In genomic region chr4:149048625-149049228, GRCm38 (mm10) we compare ENCODE assay signal across 9 mouse cellular contexts. TPM values are rescaled to one million over a fixed set of nuclear protein-coding genes. Genes with fewer than 3 reads are reported as not detected.
DNase-seq lines count a peak whose midpoint lies in the region; ATAC-seq lines count a peak whose summit lies in the region.
"Had no signal": no experiment of that assay in that cellular context is flagged by ENCODE, and none has a peak within 500 bp of the region (broad histone marks: within the 10 kb centered on the region; RNA-seq: fewer than 3 reads in every experiment).

No protein-coding gene starts in this region.

- 0 out of 2 replicates have a peak overlapping the region, but pooled peaks have one; percentile 5 for H3K9ac ChIP-seq in hindbrain, embryonic 11.5 days (ENCODE audit: low read depth, low read length)
- H3K9ac ChIP-seq in hindbrain, embryonic 16.5 days (ENCODE audit: low read depth, low read length) = no peak overlapping the region
- no peak overlapping the region for H3K9ac ChIP-seq in kidney, embryonic 14.5 days (ENCODE audit: low read depth, low read length)

- H3K27ac ChIP-seq in hindbrain, embryonic 11.5 days (ENCODE audit: low read depth, low read length) = peak overlapping the region; percentile 48; the same call in 1 of the 2 replicates
- H3K27ac ChIP-seq in hindbrain, embryonic 16.5 days (ENCODE audit: low read depth, low read length) = no peak overlapping the region
- peak overlapping the region; percentile 76; the same call in 1 of the 2 replicates for H3K27ac ChIP-seq in kidney, embryonic 14.5 days (ENCODE audit: low read depth, low read length)
- H3K27ac ChIP-seq in macrophage = peak overlapping the region; percentile 58

- H3K4me3 ChIP-seq in hindbrain, embryonic 11.5 days (ENCODE audit: low read depth, low read length) = no peak overlapping the region
- no peak overlapping the region for H3K4me3 ChIP-seq in hindbrain, embryonic 16.5 days (ENCODE audit: low read length)
- no peak overlapping the region for H3K4me3 ChIP-seq in kidney, embryonic 14.5 days (ENCODE audit: low read length)
- no peak overlapping the region; the same call in 1 of the 2 replicates for H3K4me3 ChIP-seq in macrophage (ENCODE audit: inconsistent target)

- H3K36me3 ChIP-seq in hindbrain, embryonic 11.5 days (ENCODE audit: control insufficient read depth, insufficient read depth, low read length) = no peaks in the 10 kb centered on the region
- H3K36me3 ChIP-seq in hindbrain, embryonic 16.5 days (ENCODE audit: control insufficient read depth, insufficient read depth, low read length) = no peaks in the 10 kb centered on the region
- no peaks in the 10 kb centered on the region for H3K36me3 ChIP-seq in kidney, embryonic 14.5 days (ENCODE audit: control insufficient read depth, insufficient read depth, low read length)
- no peaks in the 10 kb centered on the region for H3K36me3 ChIP-seq in macrophage (ENCODE audit: inconsistent target)

- ATAC-seq in hindbrain, embryonic 11.5 days (ENCODE audit: low FRiP score) = no peak
- ATAC-seq in hindbrain, embryonic 16.5 days = no peak
- ATAC-seq in kidney, embryonic 14.5 days (ENCODE audit: low FRiP score, low TSS enrichment) = peak; percentile 18; the same call in 1 of the 2 replicates
- ATAC-seq in CD4-positive, CD25-positive, alpha-beta regulatory T cell, adult 4 months = no peak

- peaks cover 13% of the 10 kb centered on the region for H3K4me1 ChIP-seq in hindbrain, embryonic 11.5 days (replicated peaks; ENCODE audit: control insufficient read depth, insufficient read depth, low read length)
- peaks cover 18% of the 10 kb centered on the region for H3K4me1 ChIP-seq in hindbrain, embryonic 16.5 days (ENCODE audit: control insufficient read depth, insufficient read depth, low read depth, low read length)
- H3K4me1 ChIP-seq in kidney, embryonic 14.5 days (ENCODE audit: control insufficient read depth, insufficient read depth, low read length) = peaks cover 51% of the 10 kb centered on the region

- no peaks in the 10 kb centered on the region for H3K9me3 ChIP-seq in hindbrain, embryonic 11.5 days (ENCODE audit: control insufficient read depth, low read length)
- no peaks in the 10 kb centered on the region for H3K9me3 ChIP-seq in hindbrain, embryonic 16.5 days (ENCODE audit: control insufficient read depth, low read length)
- no peaks in the 10 kb centered on the region for H3K9me3 ChIP-seq in kidney, embryonic 14.5 days (ENCODE audit: control insufficient read depth, low read length)
- H3K9me3 ChIP-seq: G1E had no signal

- peak; percentile 47 for DNase-seq in hindbrain, embryonic 11.5 days (ENCODE audit: low spot score)
- DNase-seq in heart, adult 11 months = peak; percentile 94
- peak; percentile 58 for DNase-seq in thymus, postnatal 4 days
- no peak for DNase-seq in right cerebral cortex, postnatal 4 days

- peaks cover 3% of the 10 kb centered on the region; the same call in 1 of the 2 replicates for H3K79me2 ChIP-seq in macrophage (ENCODE audit: inconsistent target)

- WGBS in hindbrain, embryonic 11.5 days = 25% methylated on average over 10 of the region's 10 CpGs
- WGBS in hindbrain, embryonic 16.5 days = 31% methylated on average over 10 of the region's 10 CpGs
- WGBS in kidney, embryonic 14.5 days = 17% methylated on average over 10 of the region's 10 CpGs
- WGBS in macrophage (ENCODE audit: missing documents) = 23% methylated on average over 10 of the region's 10 CpGs

- peak overlapping the region; percentile 25; the same call in 1 of the 2 replicates for H3K4me2 ChIP-seq in hindbrain, embryonic 11.5 days (replicated peaks; ENCODE audit: low read depth, low read length)
- no peak overlapping the region for H3K4me2 ChIP-seq in hindbrain, embryonic 16.5 days (ENCODE audit: low read length)
- H3K4me2 ChIP-seq in kidney, embryonic 14.5 days (replicated peaks; ENCODE audit: low read depth, low read length) = 0 out of 2 replicates have a peak overlapping the region, but pooled peaks have one; percentile 17

- no peaks in the 10 kb centered on the region for H3K27me3 ChIP-seq in hindbrain, embryonic 11.5 days (ENCODE audit: control insufficient read depth, insufficient read depth, low read length)
- H3K27me3 ChIP-seq in hindbrain, embryonic 16.5 days (replicated peaks; ENCODE audit: control insufficient read depth, insufficient read depth, low read length) = no peaks in the 10 kb centered on the region
- no peaks in the 10 kb centered on the region for H3K27me3 ChIP-seq in kidney, embryonic 14.5 days (ENCODE audit: control insufficient read depth, insufficient read depth, low read length)

RNA-seq across cellular contexts. Expression of gene Pex14, which starts 50.9 kb away (rescaled TPM):
- polyA plus RNA-seq in hindbrain, embryonic 11.5 days (2014; fragmentation: Nextera tagmentation; extraction: Ambion mirVana) = 29.9 and 33.5 TPM in 2 replicates
- 62.4 and 63.9 TPM in 2 replicates for polyA plus RNA-seq in hindbrain, embryonic 16.5 days (2015; fragmentation: Nextera tagmentation; extraction: Ambion mirVana)
- polyA plus RNA-seq in kidney, embryonic 14.5 days (2014; fragmentation: Nextera tagmentation; extraction: Ambion mirVana) = 36.9 and 42.4 TPM in 2 replicates
- 10 to 100 TPM in 24 of 26 experiments, 1 to 10 TPM in 2; 7.7 to 49.9 (median 40.5) TPM for total RNA-seq in macrophage (2018; cell fraction: chromatin; rRNA removed)
- 10 to 100 TPM; 22.5 to 35.7 (median 30.5) TPM for total RNA-seq in macrophage (2018; cell fraction: cytosol; rRNA removed)
- total RNA-seq in macrophage (2018; cell fraction: nucleus; rRNA removed) = 10 to 100 TPM; 13.7 to 39.1 (median 29.2) TPM
- polyA plus RNA-seq in macrophage (2018) = 21.4 to 30.8 TPM (median 22.4 TPM) in 3 replicates
- 10 to 100 TPM; 16.2 to 23.5 TPM for polyA plus RNA-seq in CD4-positive, CD25-positive, alpha-beta regulatory T cell, adult 4 months (2017; shearing (Covaris generic))

RNA-seq across cellular contexts. Expression of gene Dffa, which starts 55.2 kb away (rescaled TPM):
- polyA plus RNA-seq in hindbrain, embryonic 11.5 days (2014; fragmentation: Nextera tagmentation; extraction: Ambion mirVana) = 29.0 and 30.9 TPM in 2 replicates
- 24.6 and 25.6 TPM in 2 replicates for polyA plus RNA-seq in hindbrain, embryonic 16.5 days (2015; fragmentation: Nextera tagmentation; extraction: Ambion mirVana)
- 21.0 and 29.3 TPM in 2 replicates for polyA plus RNA-seq in kidney, embryonic 14.5 days (2014; fragmentation: Nextera tagmentation; extraction: Ambion mirVana)
- 10 to 100 TPM in 15 of 26 experiments, 1 to 10 TPM in 11; 3.8 to 24.3 (median 12.2) TPM for total RNA-seq in macrophage (2018; cell fraction: chromatin; rRNA removed)
- total RNA-seq in macrophage (2018; cell fraction: cytosol; rRNA removed) = 10 to 100 TPM; 15.4 to 26.7 (median 20.1) TPM
- 10 to 100 TPM in 19 of 26 experiments, 1 to 10 TPM in 7; 4.5 to 25.9 (median 14.1) TPM for total RNA-seq in macrophage (2018; cell fraction: nucleus; rRNA removed)
- polyA plus RNA-seq in macrophage (2018) = 13.1 to 22.2 TPM (median 19.3 TPM) in 3 replicates
- polyA plus RNA-seq in CD4-positive, CD25-positive, alpha-beta regulatory T cell, adult 4 months (2017; shearing (Covaris generic)) = 10 to 100 TPM; 20.4 to 30.8 TPM
